Mouse (Mus musculus) ES-Bruce4 (cell line): ENCODE measurements around the gene Gja5. TPM values are rescaled to one million over a fixed set of nuclear protein-coding genes. Genes with fewer than 3 reads are reported as not detected.

Experiments used
- H3K27ac ChIP-seq: 2 replicates; pipeline ENCODE4 v1.5.1; 2012; ENCODE audit warnings: low read length, inconsistent platforms; ENCODE audit not compliant: insufficient read depth
- H3K27me3 ChIP-seq: 2 replicates; pipeline ENCODE4 v1.6.1; 2012; ENCODE audit warnings: mild to moderate bottlenecking, low read length, inconsistent platforms; ENCODE audit not compliant: control insufficient read depth, poor library complexity, insufficient read depth, severe bottlenecking
- H3K36me3 ChIP-seq: 2 replicates; pipeline ENCODE4 v1.6.1; 2012; ENCODE audit warnings: inconsistent platforms, mild to moderate bottlenecking, low read length, moderate library complexity; ENCODE audit not compliant: control insufficient read depth, poor library complexity, insufficient read depth, severe bottlenecking
- H3K4me1 ChIP-seq: one replicate; pipeline ENCODE4 v1.8.1; 2011; ENCODE audit warnings: low read length; ENCODE audit not compliant: control insufficient read depth, insufficient read depth
- H3K4me3 ChIP-seq: 2 replicates; pipeline ENCODE4 v1.5.1; 2011; ENCODE audit warnings: low read depth, mild to moderate bottlenecking, low read length
- H3K9ac ChIP-seq: 2 replicates; pipeline ENCODE4 v1.6.1; 2012; ENCODE audit warnings: low read depth, mild to moderate bottlenecking, inconsistent platforms; ENCODE audit not compliant: poor library complexity, severe bottlenecking
- H3K9me3 ChIP-seq: replicated peaks from 2 replicates; pipeline ENCODE4 v1.6.1; 2012; ENCODE audit warnings: mild to moderate bottlenecking, low read length, inconsistent platforms; ENCODE audit not compliant: control insufficient read depth, poor library complexity, insufficient read depth, severe bottlenecking
- CTCF ChIP-seq: IDR thresholded peaks from one replicate; pipeline ENCODE4 v1.8.1; 2011; ENCODE audit warnings: low read depth, low read length
- EP300 ChIP-seq: IDR thresholded peaks from 2 replicates; pipeline ENCODE4 v1.6.1; 2011; ENCODE audit warnings: low read depth, low read length; ENCODE audit not compliant: insufficient read depth
- POLR2A ChIP-seq: IDR thresholded peaks from one replicate; pipeline ENCODE4 v1.8.1; 2011; ENCODE audit warnings: low read length; ENCODE audit not compliant: insufficient read depth
- polyA plus RNA-seq: library from polyadenylated mRNA; stranded (reverse); fragments of >200 nt; gene quantifications from 2 replicates; pipeline ENCODE4 v1.2.4, GENCODE M21; 2011; ENCODE audit warnings: low read depth; ENCODE audit not compliant: missing spikeins, insufficient read depth, insufficient read length

Gene Gja5
- polyA plus RNA-seq: not detected in 2 replicates

DNA sequence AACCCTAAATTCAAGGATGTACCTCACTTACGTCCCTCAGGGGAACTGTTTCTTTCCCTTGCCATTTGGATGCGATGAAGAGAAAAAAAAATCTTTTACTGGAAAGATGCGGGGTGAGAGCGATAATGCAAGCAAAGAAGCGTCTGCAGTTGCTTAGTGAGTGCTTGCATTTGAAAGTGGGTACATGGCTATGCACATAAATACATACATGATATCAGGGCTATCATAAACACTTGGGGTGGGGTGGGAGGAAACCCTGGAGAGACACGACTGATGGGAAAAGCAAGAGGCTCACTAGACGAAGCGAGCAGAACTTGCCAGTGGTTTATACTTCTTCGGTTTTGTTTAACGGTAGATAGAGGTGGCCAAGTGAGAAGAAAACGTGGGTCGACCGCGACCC, at the start of gene Gja5:
Gja5 (plus strand) TSS at position 301 of the 400 bp plus-strand sequence.
- peak within 1 kb of the TSS; percentile 100 for H3K4me3 ChIP-seq
- peak within 1 kb of the TSS; percentile 86 for H3K9ac ChIP-seq
- H3K27me3 ChIP-seq: no peaks in the 10 kb centered on the region
- no peak within 1 kb of the TSS for H3K27ac ChIP-seq
- H3K36me3 ChIP-seq: no peaks in the 10 kb centered on the region
- TF ChIP-seq POLR2A: no peak
- TF ChIP-seq EP300: no peak
- no peak for TF ChIP-seq CTCF
- H3K4me1 ChIP-seq: no peaks in the 10 kb centered on the region
- no peaks in the 10 kb centered on the region for H3K9me3 ChIP-seq

DNA sequence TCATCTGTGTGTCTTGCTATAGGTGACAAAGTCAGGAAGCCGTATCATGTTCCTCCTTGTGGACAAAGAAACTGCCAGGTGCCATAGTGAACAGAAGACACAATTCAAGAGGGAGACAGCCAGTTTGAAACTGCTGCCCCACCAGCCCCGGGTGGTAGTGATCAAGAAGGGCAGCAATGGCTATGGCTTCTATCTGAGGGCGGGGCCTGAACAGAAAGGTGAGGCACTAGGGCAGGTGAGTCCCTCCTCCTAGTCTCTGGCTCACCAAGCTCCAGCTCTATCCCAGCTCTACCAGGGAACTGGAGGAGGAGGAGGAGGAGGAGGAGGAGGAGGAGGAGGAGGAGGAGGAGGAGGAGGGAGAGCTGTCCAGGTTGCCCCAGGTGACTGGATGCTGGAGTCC, 48.7 kb upstream of the Gja5 start:
- Histone ChIP-seq H3K36me3 (no peaks in the 10 kb centered on the region), H3K4me1 (no peaks in the 10 kb centered on the region), H3K9me3 (no peaks in the 10 kb centered on the region), H3K27ac (no peak overlapping the region), H3K4me3 (no peak overlapping the region), H3K9ac (no peak overlapping the region), H3K27me3 (no peaks in the 10 kb centered on the region)
- TF ChIP-seq EP300: no peak
- no peak for TF ChIP-seq POLR2A
- TF ChIP-seq CTCF: no peak

- Histone ChIP-seq H3K27ac (no peak overlapping the region), H3K9ac (no peak overlapping the region)
- TF ChIP-seq CTCF (no peak), POLR2A (no peak)
These were observed 44.0 kb upstream of the Gja5 start for GRCm38 (mm10) chr3:96860498-96860897.

DNA sequence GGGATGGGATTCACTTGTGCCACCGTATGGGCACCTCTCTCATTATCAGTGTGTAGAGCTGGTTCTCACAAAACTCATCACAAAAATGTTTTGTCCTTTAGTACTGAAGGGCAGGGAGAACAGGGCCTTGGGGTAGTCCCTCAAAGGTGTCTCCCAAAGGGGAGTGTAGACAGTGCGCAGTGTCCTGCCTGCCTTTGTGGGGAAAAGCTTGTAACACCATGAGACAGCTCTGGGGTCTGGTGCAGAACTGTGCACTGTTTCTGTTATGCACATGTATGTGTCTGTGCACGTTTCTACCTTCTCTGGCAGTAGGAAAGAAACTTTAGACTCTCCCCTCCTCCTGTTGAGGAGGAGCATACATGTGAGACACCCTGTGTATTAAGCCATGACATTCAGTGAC, 36.6 kb upstream of the Gja5 start:
- Histone ChIP-seq H3K9me3 (no peaks in the 10 kb centered on the region), H3K27ac (no peak overlapping the region), H3K36me3 (peaks cover 9% of the 10 kb centered on the region), H3K27me3 (no peaks in the 10 kb centered on the region), H3K4me3 (no peak overlapping the region), H3K4me1 (no peaks in the 10 kb centered on the region), H3K9ac (no peak overlapping the region)
- TF ChIP-seq POLR2A (no peak), CTCF (no peak), EP300 (no peak)

More at GRCm38 (mm10) chr3:96860498-96860897, 44.0 kb upstream of the Gja5 start:
- no peaks in the 10 kb centered on the region for H3K27me3 ChIP-seq
- no peaks in the 10 kb centered on the region for H3K36me3 ChIP-seq
- H3K4me1 ChIP-seq: no peaks in the 10 kb centered on the region
- no peak overlapping the region for H3K4me3 ChIP-seq
- no peaks in the 10 kb centered on the region; the same call in 1 of the 2 replicates for H3K9me3 ChIP-seq

- Histone ChIP-seq H3K9me3 (no peaks in the 10 kb centered on the region), H3K27ac (no peak overlapping the region), H3K27me3 (no peaks in the 10 kb centered on the region), H3K36me3 (peaks cover 16% of the 10 kb centered on the region), H3K4me3 (no peak overlapping the region), H3K9ac (no peak overlapping the region), H3K4me1 (no peaks in the 10 kb centered on the region)
- TF ChIP-seq CTCF (no peak), POLR2A (no peak), EP300 (no peak)
These were observed 35.9 kb upstream of the Gja5 start for GRCm38 (mm10) chr3:96868566-96868965.

GRCm38 (mm10) chr3:96869091-96869490, 35.4 kb upstream of the Gja5 start:
- TF ChIP-seq CTCF (no peak), POLR2A (no peak), EP300 (no peak)
- H3K36me3 ChIP-seq: peaks cover 19% of the 10 kb centered on the region
- H3K9ac ChIP-seq: no peak overlapping the region
- no peaks in the 10 kb centered on the region for H3K9me3 ChIP-seq
- H3K4me3 ChIP-seq: no peak overlapping the region
- H3K27me3 ChIP-seq: no peaks in the 10 kb centered on the region
- no peaks in the 10 kb centered on the region for H3K4me1 ChIP-seq
- no peak overlapping the region for H3K27ac ChIP-seq
